Mouse (Mus musculus) hindbrain, embryonic 14.5 days (tissue): ENCODE measurements at regions not wholly inside any gene's neighbourhood (a gene's known extent, or its start where the extent isn't known, plus 50 kb on each side); places are given as distances from the start of the nearest gene placed in this dataset.

Experiments
- ATAC-seq: fragments of 200-750 bp; cut with Nextera tagmentation; 2 replicates; pipeline ENCODE4 v1.8.0; 2017; ENCODE audit warnings: moderate number of reproducible peaks, mild to moderate bottlenecking, moderate TSS enrichment, moderate library complexity; ENCODE audit not compliant: low FRiP score
- DNase-seq: peaks from one replicate; pipeline ENCODE4 v3.0.0-alpha.2; 2015; ENCODE audit warnings: low spot score
- H3K27ac ChIP-seq: fragments of 300-500 bp; sonication (generic); 2 replicates; pipeline ENCODE4 v1.5.1; 2014; ENCODE audit warnings: mild to moderate bottlenecking, moderate library complexity
- H3K27me3 ChIP-seq: fragments of 300-500 bp; sonication (generic); 2 replicates; pipeline ENCODE4 v1.6.1; 2014; ENCODE audit warnings: mild to moderate bottlenecking, low read length, mixed read lengths; ENCODE audit not compliant: control insufficient read depth, insufficient read depth
- H3K36me3 ChIP-seq: fragments of 300-500 bp; sonication (generic); replicated peaks from 2 replicates; pipeline ENCODE4 v1.6.1; 2014; ENCODE audit not compliant: control insufficient read depth, insufficient read depth
- H3K4me1 ChIP-seq: fragments of 300-500 bp; sonication (generic); replicated peaks from 2 replicates; pipeline ENCODE4 v1.6.1; 2014; ENCODE audit warnings: antibody characterized with exemption, low read length, mixed read lengths; ENCODE audit not compliant: control insufficient read depth, insufficient read depth
- H3K4me2 ChIP-seq: fragments of 300-500 bp; sonication (generic); replicated peaks from 2 replicates; pipeline ENCODE4 v1.6.1; 2014; ENCODE audit warnings: mild to moderate bottlenecking, moderate library complexity
- H3K4me3 ChIP-seq: fragments of 300-500 bp; sonication (generic); replicated peaks from 2 replicates; pipeline ENCODE4 v1.5.1; 2014; ENCODE audit warnings: mild to moderate bottlenecking, low read length
- H3K9ac ChIP-seq: fragments of 300-500 bp; sonication (generic); 2 replicates; pipeline ENCODE4 v1.6.1; 2014
- H3K9me3 ChIP-seq: fragments of 300-500 bp; sonication (generic); 2 replicates; pipeline ENCODE4 v1.6.1; 2016; ENCODE audit warnings: low read length; ENCODE audit not compliant: control insufficient read depth
- WGBS: fragments of 180-500 bp; shearing (Covaris S2); extraction: QIAGEN DNeasy Blood & Tissue Kit; methylation state at CpG from one replicate; pipeline ENCODE4 v1.1.7; 2014; 5-methylcytosine and 5-hydroxymethylcytosine counted together

GRCm38 (mm10) chr2:148622216-148622615 is 50.2 kb upstream of the Nxt1 start:
- H3K9ac ChIP-seq = no peak overlapping the region
- no peak overlapping the region for H3K4me2 ChIP-seq
- H3K27ac ChIP-seq = no peak overlapping the region
- H3K4me3 ChIP-seq = no peak overlapping the region
- WGBS = 80% methylated on average over 3 of the region's 3 CpGs
- H3K27me3 ChIP-seq = no peaks in the 10 kb centered on the region
- no peak for DNase-seq
- no peaks in the 10 kb centered on the region for H3K36me3 ChIP-seq
- no peak for ATAC-seq
- H3K4me1 ChIP-seq = no peaks in the 10 kb centered on the region
- H3K9me3 ChIP-seq = no peaks in the 10 kb centered on the region

GRCm38 (mm10) chr2:148611911-148612310 is 60.5 kb upstream of the Nxt1 start:
- H3K4me3 ChIP-seq = no peak overlapping the region
- H3K4me1 ChIP-seq = no peaks in the 10 kb centered on the region
- DNase-seq (no peak), ATAC-seq (no peak)
- no peaks in the 10 kb centered on the region for H3K27me3 ChIP-seq
- no peak overlapping the region for H3K4me2 ChIP-seq
- 79% methylated on average over 1 of the region's 1 CpGs for WGBS
- H3K9me3 ChIP-seq = no peaks in the 10 kb centered on the region
- H3K27ac ChIP-seq = no peak overlapping the region
- no peaks in the 10 kb centered on the region for H3K36me3 ChIP-seq
- H3K9ac ChIP-seq = no peak overlapping the region

- 73% methylated on average over 2 of the region's 2 CpGs for WGBS
- no peaks in the 10 kb centered on the region for H3K36me3 ChIP-seq
- H3K27ac ChIP-seq = no peak overlapping the region
- DNase-seq (no peak), ATAC-seq (no peak)
- no peak overlapping the region for H3K4me2 ChIP-seq
- no peak overlapping the region for H3K4me3 ChIP-seq
- H3K27me3 ChIP-seq = no peaks in the 10 kb centered on the region
- H3K4me1 ChIP-seq = no peaks in the 10 kb centered on the region
- H3K9me3 ChIP-seq = no peaks in the 10 kb centered on the region
- H3K9ac ChIP-seq = no peak overlapping the region
These were observed 66.9 kb upstream of the Nxt1 start for GRCm38 (mm10) chr2:148605425-148605930.

GRCm38 (mm10) chr2:148603951-148604350 is 68.5 kb upstream of the Nxt1 start:
- H3K4me1 ChIP-seq = no peaks in the 10 kb centered on the region
- no peak overlapping the region for H3K4me2 ChIP-seq
- DNase-seq = no peak

GRCm38 (mm10) chr2:148603315-148603714 is 69.1 kb upstream of the Nxt1 start:
- ATAC-seq (no peak), DNase-seq (no peak)
- Histone ChIP-seq H3K4me3 (no peak overlapping the region), H3K36me3 (no peaks in the 10 kb centered on the region), H3K9me3 (no peaks in the 10 kb centered on the region), H3K4me1 (no peaks in the 10 kb centered on the region), H3K27ac (no peak overlapping the region), H3K4me2 (no peak overlapping the region), H3K27me3 (no peaks in the 10 kb centered on the region), H3K9ac (no peak overlapping the region)
- 65% methylated on average over 2 of the region's 2 CpGs for WGBS

More at GRCm38 (mm10) chr2:148603951-148604350, 68.5 kb upstream of the Nxt1 start:
- ATAC-seq = no peak
- Histone ChIP-seq H3K4me3 (no peak overlapping the region), H3K9me3 (no peaks in the 10 kb centered on the region), H3K36me3 (no peaks in the 10 kb centered on the region), H3K27me3 (no peaks in the 10 kb centered on the region), H3K9ac (no peak overlapping the region), H3K27ac (no peak overlapping the region)
- 76% methylated on average over 2 of the region's 2 CpGs for WGBS

GRCm38 (mm10) chr2:148599498-148599897 is 72.9 kb upstream of the Nxt1 start:
- no peak overlapping the region for H3K9ac ChIP-seq
- H3K27ac ChIP-seq = no peak overlapping the region
- DNase-seq (no peak), ATAC-seq (no peak)
- H3K27me3 ChIP-seq = no peaks in the 10 kb centered on the region
- H3K4me3 ChIP-seq = no peak overlapping the region
- H3K36me3 ChIP-seq = no peaks in the 10 kb centered on the region
- no peak overlapping the region for H3K4me2 ChIP-seq
- no peaks in the 10 kb centered on the region for H3K9me3 ChIP-seq
- no peaks in the 10 kb centered on the region for H3K4me1 ChIP-seq

DNA sequence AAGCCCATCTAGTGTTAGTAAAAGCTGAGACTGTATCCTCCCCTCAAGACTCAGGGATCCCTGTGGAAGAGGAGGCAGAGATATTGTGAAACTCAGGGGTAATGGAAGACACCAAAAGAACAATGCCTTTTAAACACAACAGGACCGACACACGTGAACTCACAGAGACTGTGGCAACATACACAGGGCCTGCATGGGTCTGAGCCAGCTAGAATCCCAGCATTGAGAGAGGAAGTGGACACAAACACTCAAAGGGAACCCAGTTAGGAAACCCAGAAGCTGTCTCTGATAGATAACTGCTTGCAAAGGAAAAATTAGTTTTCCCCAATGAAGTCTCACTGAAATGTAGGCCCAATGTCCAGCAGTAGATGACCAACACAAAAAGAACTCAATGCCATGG is 75.4 kb upstream of the Nxt1 start:
- H3K36me3 ChIP-seq = no peaks in the 10 kb centered on the region
- 86% methylated on average over 2 of the region's 2 CpGs for WGBS
- H3K27ac ChIP-seq = no peak overlapping the region
- no peak for ATAC-seq
- H3K4me1 ChIP-seq = no peaks in the 10 kb centered on the region
- H3K9ac ChIP-seq = no peak overlapping the region
- no peaks in the 10 kb centered on the region for H3K27me3 ChIP-seq
- H3K4me3 ChIP-seq = no peak overlapping the region
- no peak for DNase-seq
- H3K9me3 ChIP-seq = no peaks in the 10 kb centered on the region
- H3K4me2 ChIP-seq = no peak overlapping the region

DNA sequence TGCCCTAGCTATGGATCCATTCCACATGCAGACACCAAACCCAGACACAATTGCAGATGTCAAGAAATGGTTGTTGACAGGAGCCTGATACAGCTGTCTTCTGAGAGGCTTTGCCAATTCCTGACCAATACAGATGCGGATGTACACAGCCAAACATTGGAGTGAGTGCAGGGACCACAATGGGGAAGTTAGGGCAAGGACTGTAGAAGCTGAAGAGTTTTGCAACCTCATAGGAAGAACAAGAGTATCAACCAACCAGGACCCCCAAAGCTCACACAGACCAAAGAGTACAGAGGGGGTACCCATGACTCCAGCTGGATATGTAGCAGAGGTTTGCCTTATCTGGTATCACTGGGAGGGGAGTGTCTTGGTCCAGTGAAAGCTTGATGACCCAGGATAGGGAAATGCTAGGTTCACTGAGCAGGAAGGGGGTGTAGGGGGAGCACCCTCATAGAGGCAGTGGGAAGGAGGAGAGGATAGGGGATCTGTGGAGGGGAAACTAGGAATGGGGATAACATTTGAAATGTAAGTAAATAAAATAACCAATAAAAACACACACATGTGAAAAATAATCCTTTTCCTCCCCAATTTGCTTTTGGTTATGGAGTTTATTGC is 86.6 kb upstream of the Nxt1 start:
- ATAC-seq (no peak), DNase-seq (no peak)
- Histone ChIP-seq H3K9ac (no peak overlapping the region), H3K36me3 (no peaks in the 10 kb centered on the region), H3K9me3 (no peaks in the 10 kb centered on the region), H3K4me3 (no peak overlapping the region), H3K27ac (no peak overlapping the region), H3K4me2 (no peak overlapping the region), H3K27me3 (no peaks in the 10 kb centered on the region), H3K4me1 (no peaks in the 10 kb centered on the region)
- 95% methylated on average over 1 of the region's 1 CpGs for WGBS

GRCm38 (mm10) chr2:148582208-148582607 is 90.2 kb upstream of the Nxt1 start:
- no peak overlapping the region for H3K4me3 ChIP-seq
- no peaks in the 10 kb centered on the region for H3K9me3 ChIP-seq
- H3K36me3 ChIP-seq = no peaks in the 10 kb centered on the region
- ATAC-seq (no peak), DNase-seq (no peak)
- H3K27me3 ChIP-seq = no peaks in the 10 kb centered on the region
- H3K9ac ChIP-seq = no peak overlapping the region
- no peak overlapping the region for H3K27ac ChIP-seq
- no peaks in the 10 kb centered on the region for H3K4me1 ChIP-seq
- 87% methylated on average over 1 of the region's 1 CpGs for WGBS
- H3K4me2 ChIP-seq = no peak overlapping the region

GRCm38 (mm10) chr2:148581666-148582065 is 90.7 kb upstream of the Nxt1 start:
- no peak overlapping the region for H3K4me3 ChIP-seq
- no peaks in the 10 kb centered on the region for H3K4me1 ChIP-seq
- 81% methylated on average over 4 of the region's 4 CpGs for WGBS
- no peak for DNase-seq
- no peak for ATAC-seq
- no peaks in the 10 kb centered on the region for H3K27me3 ChIP-seq
- no peaks in the 10 kb centered on the region for H3K36me3 ChIP-seq
- no peak overlapping the region for H3K27ac ChIP-seq
- H3K9ac ChIP-seq = no peak overlapping the region
- H3K9me3 ChIP-seq = no peaks in the 10 kb centered on the region
- H3K4me2 ChIP-seq = no peak overlapping the region
